Mouse (Mus musculus) kidney, postnatal 0 days (tissue): ENCODE data around the gene Atp1a1. TPM values are rescaled to one million over a fixed set of nuclear protein-coding genes. Genes with fewer than 3 reads are reported as not detected.

Source experiments
- ATAC-seq: fragments of 200-750 bp; cut with Nextera tagmentation; replicated peaks from 2 replicates; pipeline ENCODE4 v1.8.0; 2017; ENCODE audit warnings: low read depth, moderate number of reproducible peaks, moderate TSS enrichment, moderate library complexity; ENCODE audit not compliant: low FRiP score
- DNase-seq: peaks from one replicate; pipeline ENCODE4 v3.0.0-alpha.2; 2016; ENCODE audit warnings: low spot score
- H3K27ac ChIP-seq: fragments of 300-500 bp; sonication (generic); 2 replicates; pipeline ENCODE4 v1.5.1; 2014; ENCODE audit warnings: mild to moderate bottlenecking
- H3K27me3 ChIP-seq: fragments of 300-500 bp; sonication (generic); 2 replicates; pipeline ENCODE4 v1.6.1; 2014; ENCODE audit warnings: low read length, mixed read lengths; ENCODE audit not compliant: insufficient read depth
- H3K36me3 ChIP-seq: fragments of 300-500 bp; sonication (generic); 2 replicates; pipeline ENCODE4 v1.6.1; 2014; ENCODE audit warnings: low read length, mixed read lengths; ENCODE audit not compliant: insufficient read depth
- H3K4me1 ChIP-seq: fragments of 300-500 bp; sonication (generic); replicated peaks from 2 replicates; pipeline ENCODE4 v1.6.1; 2014; ENCODE audit warnings: antibody characterized with exemption, low read length, mixed read lengths; ENCODE audit not compliant: insufficient read depth
- H3K4me2 ChIP-seq: fragments of 300-500 bp; sonication (generic); 2 replicates; pipeline ENCODE4 v1.6.1; 2014; ENCODE audit warnings: mild to moderate bottlenecking, low read length, moderate library complexity, mixed read lengths
- H3K4me3 ChIP-seq: fragments of 300-500 bp; sonication (generic); replicated peaks from 2 replicates; pipeline ENCODE4 v1.5.1; 2014; ENCODE audit warnings: low read depth, low read length
- H3K9ac ChIP-seq: fragments of 300-500 bp; sonication (generic); 2 replicates; pipeline ENCODE4 v1.6.1; 2014; ENCODE audit warnings: low read depth, low read length
- H3K9me3 ChIP-seq: fragments of 300-500 bp; sonication (generic); replicated peaks from 2 replicates; pipeline ENCODE4 v1.6.1; 2016; ENCODE audit warnings: low read length, inconsistent platforms, mixed read lengths
- CTCF ChIP-seq: IDR thresholded peaks from 2 replicates; pipeline ENCODE4 v1.5.1; 2016; ENCODE audit warnings: antibody characterized with exemption, low read depth, mild to moderate bottlenecking, moderate library complexity
- WGBS: fragments of 180-500 bp; shearing (Covaris S2); extraction: QIAGEN DNeasy Blood & Tissue Kit; methylation state at CpG from one replicate; pipeline ENCODE4 v1.1.7; 2014; 5-methylcytosine and 5-hydroxymethylcytosine counted together
- polyA plus RNA-seq: library from polyadenylated mRNA; unstranded; fragments of >200 nt; fragmentation: Nextera tagmentation; extraction: Ambion mirVana; gene quantifications from 2 replicates; pipeline ENCODE4 v1.2.1, GENCODE M21; 2015

The Atp1a1 gene
- polyA plus RNA-seq = 731 and 809 TPM in 2 replicates

DNA sequence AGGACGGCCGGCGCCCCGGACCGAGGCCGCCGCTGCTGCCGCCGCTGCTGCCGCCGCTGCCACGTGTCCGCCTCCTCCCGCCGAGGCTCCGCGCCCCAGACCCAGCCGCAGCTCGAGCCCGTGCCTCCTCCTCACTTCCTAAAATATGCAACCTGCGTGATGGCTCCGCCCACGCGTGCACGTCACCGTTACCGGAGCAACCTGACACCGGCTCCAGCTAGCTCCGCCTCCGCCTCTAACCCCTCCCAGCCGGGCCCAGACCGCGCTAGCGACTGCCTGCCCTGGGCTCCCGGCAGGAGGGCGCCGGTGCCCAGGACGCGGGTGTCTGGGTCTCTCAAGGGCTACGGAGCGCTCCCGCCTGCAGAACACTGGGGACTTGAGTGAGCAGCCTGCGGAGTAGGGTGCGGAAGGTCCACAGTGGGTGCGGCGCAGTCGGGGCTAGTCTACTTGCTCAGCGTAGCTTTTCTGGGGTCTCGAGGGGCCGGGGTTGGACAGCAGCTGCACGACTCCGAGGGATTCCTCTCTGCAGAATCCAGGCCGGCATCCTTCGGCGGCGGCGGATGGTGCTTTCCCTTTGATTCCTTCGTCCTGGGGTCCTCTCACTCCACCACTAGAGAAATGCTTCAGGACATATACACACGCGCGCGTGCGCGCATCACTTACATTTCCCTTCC, at the start of gene Atp1a1:
Gene Atp1a1, minus strand, starts transcription at position 135 of the 674 bp plus-strand sequence.
- DNase-seq (peak; percentile 97), ATAC-seq (peak; percentile 95)
- WGBS = under 1% methylated on average over 56 of the region's 64 CpGs
- Histone ChIP-seq H3K9me3 (no peaks in the 10 kb centered on the region), H3K4me1 (peaks cover 15% of the 10 kb centered on the region), H3K27me3 (no peaks in the 10 kb centered on the region), H3K9ac (peak within 1 kb of the TSS; percentile 95), H3K4me2 (peak within 1 kb of the TSS; percentile 70), H3K36me3 (no peaks in the 10 kb centered on the region), H3K4me3 (peak within 1 kb of the TSS; percentile 80), H3K27ac (peak within 1 kb of the TSS; percentile 99)
- TF ChIP-seq CTCF = peak; percentile 43

DNA sequence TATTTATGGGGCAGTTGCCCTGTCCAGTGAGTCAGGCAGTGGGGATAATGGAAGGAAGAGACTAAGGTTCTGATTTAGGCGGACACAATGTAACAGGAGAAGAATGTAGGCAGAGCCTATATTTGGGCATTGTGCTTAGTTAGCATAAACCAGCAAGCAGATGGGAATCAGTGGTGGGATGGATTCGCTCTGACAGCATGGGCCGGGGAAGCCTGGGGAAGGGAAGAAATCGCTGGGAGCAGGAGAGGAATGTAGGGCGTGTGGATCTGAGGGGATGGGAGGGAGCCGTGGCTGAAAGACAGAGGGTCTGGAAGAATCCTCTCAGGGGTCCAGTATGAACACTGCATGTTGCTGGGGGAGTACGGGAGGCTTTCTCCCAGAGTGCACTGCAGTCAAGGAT, 49.0 kb upstream of the Atp1a1 start:
- 39% methylated on average over 7 of the region's 7 CpGs for WGBS
- H3K9ac ChIP-seq = no peak overlapping the region
- no peak overlapping the region for H3K27ac ChIP-seq
- H3K4me3 ChIP-seq = no peak overlapping the region
- no peaks in the 10 kb centered on the region for H3K9me3 ChIP-seq
- peak; percentile 21 for DNase-seq
- no peaks in the 10 kb centered on the region for H3K27me3 ChIP-seq
- no peak for TF ChIP-seq CTCF
- no peak overlapping the region for H3K4me2 ChIP-seq
- H3K36me3 ChIP-seq = no peaks in the 10 kb centered on the region
- H3K4me1 ChIP-seq = no peaks in the 10 kb centered on the region
- no peak for ATAC-seq

DNA sequence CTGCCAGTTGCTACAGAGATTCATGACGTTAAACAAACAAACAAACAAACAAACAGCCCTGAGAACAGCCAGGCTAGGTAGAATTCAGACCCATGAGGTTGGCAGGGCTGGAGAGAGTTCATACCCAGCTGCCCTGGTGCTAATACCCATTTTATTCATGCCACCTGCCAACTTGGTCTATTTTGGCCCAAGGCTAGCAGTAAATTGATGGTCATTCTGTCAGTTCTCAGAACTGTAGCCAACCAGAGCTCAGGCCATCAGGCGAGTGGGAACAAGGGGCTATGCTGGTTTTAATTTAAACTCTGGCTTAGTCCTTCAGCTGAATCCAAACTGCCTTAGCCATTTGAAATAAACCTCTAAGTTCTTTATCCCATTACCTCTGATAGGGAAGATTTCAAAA, 48.5 kb upstream of the Atp1a1 start:
- no peak overlapping the region for H3K27ac ChIP-seq
- WGBS = 71% methylated on average over 2 of the region's 2 CpGs

DNA sequence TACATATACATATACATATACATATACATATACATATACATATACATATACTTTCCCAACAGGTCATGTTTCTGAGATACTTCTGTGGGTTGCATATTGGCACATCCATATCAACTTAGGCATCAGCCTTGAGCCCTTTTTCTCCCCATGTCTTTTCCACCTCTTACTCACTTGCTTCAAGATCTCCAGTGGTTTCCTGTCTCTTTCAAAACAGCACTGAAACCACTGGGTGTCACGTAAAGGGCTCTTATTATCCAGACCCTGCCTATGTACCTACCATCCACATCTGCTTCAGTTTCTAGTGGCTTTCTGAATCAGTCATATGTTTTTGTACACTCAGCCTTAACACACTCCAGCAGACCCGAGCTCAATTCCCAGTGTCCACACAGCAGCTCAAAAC, 45.8 kb upstream of the Atp1a1 start:
- Histone ChIP-seq H3K4me1 (no peaks in the 10 kb centered on the region), H3K36me3 (no peaks in the 10 kb centered on the region), H3K27me3 (no peaks in the 10 kb centered on the region), H3K4me3 (no peak overlapping the region), H3K27ac (peak overlapping the region; percentile 21; the same call in 1 of the 2 replicates), H3K9ac (no peak overlapping the region), H3K4me2 (no peak overlapping the region), H3K9me3 (no peaks in the 10 kb centered on the region)
- no peak for ATAC-seq
- no peak for DNase-seq
- 59% methylated on average over 2 of the region's 2 CpGs for WGBS
- no peak for TF ChIP-seq CTCF

More for the DNA sequence above, 48.5 kb upstream of the Atp1a1 start:
- H3K36me3 ChIP-seq = no peaks in the 10 kb centered on the region
- no peaks in the 10 kb centered on the region for H3K27me3 ChIP-seq
- no peak for TF ChIP-seq CTCF
- no peaks in the 10 kb centered on the region for H3K9me3 ChIP-seq
- no peak for DNase-seq
- no peak overlapping the region for H3K4me2 ChIP-seq
- H3K4me1 ChIP-seq = no peaks in the 10 kb centered on the region
- no peak overlapping the region for H3K4me3 ChIP-seq
- ATAC-seq = no peak
- no peak overlapping the region for H3K9ac ChIP-seq

DNA sequence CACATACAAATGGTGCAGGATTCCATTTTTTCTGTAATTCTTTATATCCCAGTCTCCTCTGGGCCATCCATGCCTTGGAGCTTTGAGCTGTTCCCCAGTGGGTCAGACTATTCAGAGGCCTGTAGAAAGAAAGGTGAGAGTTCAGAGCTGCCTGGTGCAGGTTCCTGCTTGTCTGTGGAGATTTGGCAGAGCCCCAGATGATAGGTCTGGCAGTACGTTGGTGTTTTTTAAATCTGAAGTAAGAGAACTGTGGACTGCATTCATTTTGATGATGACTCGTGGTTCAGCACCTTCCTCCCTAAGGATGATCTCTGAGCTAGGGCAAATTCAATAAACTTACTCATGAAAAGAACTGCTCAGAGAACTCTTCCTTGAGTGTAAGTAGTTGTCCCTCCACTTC, 44.8 kb upstream of the Atp1a1 start:
- no peak for ATAC-seq
- H3K9ac ChIP-seq = no peak overlapping the region
- H3K4me1 ChIP-seq = no peaks in the 10 kb centered on the region
- no peaks in the 10 kb centered on the region for H3K36me3 ChIP-seq
- DNase-seq = no peak
- H3K27ac ChIP-seq = peak overlapping the region; percentile 32; the same call in 1 of the 2 replicates
- no peaks in the 10 kb centered on the region for H3K9me3 ChIP-seq
- WGBS = 75% methylated on average over 2 of the region's 2 CpGs
- H3K4me3 ChIP-seq = no peak overlapping the region
- no peak for TF ChIP-seq CTCF
- no peaks in the 10 kb centered on the region for H3K27me3 ChIP-seq
- H3K4me2 ChIP-seq = no peak overlapping the region

DNA sequence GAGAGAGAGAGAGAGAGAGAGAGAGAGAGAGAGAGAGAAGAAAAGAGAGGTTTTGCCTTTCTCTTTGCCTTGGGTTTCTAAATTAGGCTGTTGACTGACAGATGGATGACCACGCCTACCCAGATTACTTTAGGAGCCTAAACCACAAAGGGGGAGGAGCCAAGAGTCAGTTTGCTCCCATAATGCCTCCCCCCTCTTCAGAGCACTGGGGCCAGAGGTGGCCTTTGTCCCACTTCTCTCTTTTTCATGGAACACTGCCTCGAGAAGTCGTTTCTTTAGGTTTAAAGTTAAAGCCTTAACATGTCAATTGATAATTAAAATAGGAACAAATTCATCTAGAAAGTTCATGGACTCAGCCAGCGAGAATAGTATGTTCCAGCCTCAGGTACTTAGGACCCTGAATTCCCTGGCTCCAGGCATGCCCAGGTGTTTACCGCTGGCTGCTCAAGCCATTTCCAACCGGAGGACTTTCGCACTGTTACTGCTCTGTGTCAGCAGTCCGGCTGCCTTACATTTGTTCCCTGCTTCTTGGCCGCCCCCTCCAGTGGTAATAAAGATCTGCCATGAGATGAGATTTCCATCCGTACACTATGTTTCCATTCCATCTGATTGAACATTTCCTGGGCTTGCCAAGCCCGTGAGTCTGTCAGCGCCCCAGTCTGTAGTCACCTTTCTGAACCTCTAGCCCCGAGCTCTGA, 43.8 kb upstream of the Atp1a1 start:
- DNase-seq (peak; percentile 64), ATAC-seq (peak; percentile 83)
- Histone ChIP-seq H3K4me1 (no peaks in the 10 kb centered on the region), H3K9me3 (no peaks in the 10 kb centered on the region), H3K4me3 (no peak overlapping the region), H3K4me2 (no peak overlapping the region), H3K27me3 (no peaks in the 10 kb centered on the region), H3K9ac (no peak overlapping the region), H3K36me3 (no peaks in the 10 kb centered on the region), H3K27ac (peak overlapping the region; percentile 43; the same call in 1 of the 2 replicates)
- peak; percentile 33; the same call in 1 of the 2 replicates for TF ChIP-seq CTCF
- WGBS = 53% methylated on average over 13 of the region's 13 CpGs
